ENCODE assay signal across 18 mouse cellular contexts in genomic region chr1:169027706-169028105, GRCm38 (mm10).
DNase-seq lines count a peak whose midpoint lies in the region; ATAC-seq and TF ChIP-seq lines count a peak whose summit lies in the region.
"Had no signal": no experiment of that assay in that cellular context is flagged by ENCODE, and none has a peak within 500 bp of the region (broad histone marks: within the 10 kb centered on the region; RNA-seq: fewer than 3 reads in every experiment).

No protein-coding gene starts in this region.

- H3K4me1 ChIP-seq in forebrain, postnatal 0 days (ENCODE audit: insufficient read depth) = no peaks in the 10 kb centered on the region
- H3K4me1 ChIP-seq in forebrain, embryonic 11.5 days (replicated peaks; ENCODE audit: control insufficient read depth, insufficient read depth, low read length) = no peaks in the 10 kb centered on the region
- H3K4me1 ChIP-seq: heart, embryonic 12.5 days; liver, embryonic 12.5 days had no signal

- DNase-seq in forebrain, postnatal 0 days = peak; percentile 47
- DNase-seq in forebrain, embryonic 11.5 days (ENCODE audit: low spot score) = no peak
- peak; percentile 5 for DNase-seq in urinary bladder, postnatal 14 days (ENCODE audit: low spot score)
- no peak for DNase-seq in urinary bladder, postnatal 36 days (ENCODE audit: low spot score in 2 of 2)
- DNase-seq in gastrocnemius, postnatal 36 days = peak; percentile 21 to 23
- peak; percentile 46 for DNase-seq in skeletal muscle tissue, adult 2 months (ENCODE audit: low read depth, low spot score)
- no peak for DNase-seq in layer of hippocampus, adult 9-10 months (ENCODE audit: low spot score)
- no peak for DNase-seq in frontal cortex, postnatal 14 days (ENCODE audit: low spot score in 2 of 2)
- DNase-seq: adrenal gland, postnatal 14 days; B cell, adult 2 months; kidney, postnatal 36 days; lung, postnatal 36 days; right cerebral cortex, postnatal 25 days; thymus, adult 2 months had no signal

- H3K27ac ChIP-seq in forebrain, postnatal 0 days (ENCODE audit: low read depth, low read length) = no peak overlapping the region
- H3K27ac ChIP-seq in forebrain, embryonic 11.5 days (ENCODE audit: low read depth, low read length) = no peak overlapping the region
- H3K27ac ChIP-seq: liver, embryonic 12.5 days had no signal

- no peak for TF ChIP-seq CTCF in forebrain, postnatal 0 days (IDR thresholded peaks at IDR 0.05; ENCODE audit: low read depth)

- H3K9me3 ChIP-seq in forebrain, postnatal 0 days (ENCODE audit: low read length) = no peaks in the 10 kb centered on the region
- no peaks in the 10 kb centered on the region for H3K9me3 ChIP-seq in forebrain, embryonic 11.5 days (ENCODE audit: control insufficient read depth, low read length)
- H3K9me3 ChIP-seq: heart, embryonic 12.5 days; liver, embryonic 12.5 days had no signal

- WGBS in forebrain, postnatal 0 days = 51% methylated on average over 6 of the region's 6 CpGs
- WGBS in forebrain, embryonic 11.5 days = 74% methylated on average over 6 of the region's 6 CpGs

- no peaks in the 10 kb centered on the region for H3K36me3 ChIP-seq in forebrain, postnatal 0 days (ENCODE audit: insufficient read depth)
- no peaks in the 10 kb centered on the region for H3K36me3 ChIP-seq in forebrain, embryonic 11.5 days (ENCODE audit: control insufficient read depth, insufficient read depth, low read length)
- H3K36me3 ChIP-seq: heart, embryonic 12.5 days; liver, embryonic 12.5 days had no signal

- no peak overlapping the region for H3K4me2 ChIP-seq in forebrain, postnatal 0 days (ENCODE audit: low read depth)
- no peak overlapping the region for H3K4me2 ChIP-seq in forebrain, embryonic 11.5 days (ENCODE audit: low read depth, low read length, severe bottlenecking)
- H3K4me2 ChIP-seq: heart, embryonic 12.5 days; liver, embryonic 12.5 days had no signal

- H3K4me3 ChIP-seq in forebrain, postnatal 0 days (ENCODE audit: low read depth, low read length) = no peak overlapping the region
- H3K4me3 ChIP-seq in forebrain, embryonic 11.5 days (ENCODE audit: low read depth, low read length) = no peak overlapping the region
- H3K4me3 ChIP-seq: heart, embryonic 12.5 days; liver, embryonic 12.5 days; myocyte had no signal

- peak; percentile 88 for ATAC-seq in forebrain, postnatal 0 days
- ATAC-seq in forebrain, embryonic 11.5 days (replicated peaks; ENCODE audit: low FRiP score) = no peak
- ATAC-seq: intestine, postnatal 0 days; liver, embryonic 12.5 days had no signal

- H3K27me3 ChIP-seq in forebrain, postnatal 0 days (ENCODE audit: insufficient read depth, low read length) = no peaks in the 10 kb centered on the region
- H3K27me3 ChIP-seq in forebrain, embryonic 11.5 days (ENCODE audit: control insufficient read depth, insufficient read depth, low read length) = no peaks in the 10 kb centered on the region
- H3K27me3 ChIP-seq: heart, embryonic 12.5 days; liver, embryonic 12.5 days had no signal

- intact Hi-C loops in gastrocnemius, postnatal 36 days (cut with DNase I) = no loop called here

- H3K9ac ChIP-seq in forebrain, postnatal 0 days = no peak overlapping the region
- H3K9ac ChIP-seq in forebrain, embryonic 11.5 days (ENCODE audit: low read length) = no peak overlapping the region
- H3K9ac ChIP-seq: heart, embryonic 12.5 days; liver, embryonic 12.5 days had no signal

Comparison
In these comparisons a context has a peak if more than half of its experiments do, and no peak if none do; other contexts are left out.
1. DNase-seq: peak in forebrain, postnatal 0 days (single experiment), urinary bladder, postnatal 14 days (single experiment), gastrocnemius, postnatal 36 days (2 of 2) and skeletal muscle tissue, adult 2 months (single experiment); none in forebrain, embryonic 11.5 days (single experiment), urinary bladder, postnatal 36 days (0 of 2), layer of hippocampus, adult 9-10 months (single experiment) and frontal cortex, postnatal 14 days (0 of 2).